Mouse (Mus musculus) retina, postnatal 7 days (tissue): ENCODE results near the gene Rasgrf2.
"Not testable (repeated sequence)": the region's sequence is repeated elsewhere in the genome, so short reads cannot be mapped to it uniquely, and the experiment has no call there.

Source experiments
- DNase-seq: peaks from one replicate; pipeline ENCODE4 v3.0.0-alpha.2; 2012; ENCODE audit warnings: low read depth, low spot score

Gene Rasgrf2

DNA sequence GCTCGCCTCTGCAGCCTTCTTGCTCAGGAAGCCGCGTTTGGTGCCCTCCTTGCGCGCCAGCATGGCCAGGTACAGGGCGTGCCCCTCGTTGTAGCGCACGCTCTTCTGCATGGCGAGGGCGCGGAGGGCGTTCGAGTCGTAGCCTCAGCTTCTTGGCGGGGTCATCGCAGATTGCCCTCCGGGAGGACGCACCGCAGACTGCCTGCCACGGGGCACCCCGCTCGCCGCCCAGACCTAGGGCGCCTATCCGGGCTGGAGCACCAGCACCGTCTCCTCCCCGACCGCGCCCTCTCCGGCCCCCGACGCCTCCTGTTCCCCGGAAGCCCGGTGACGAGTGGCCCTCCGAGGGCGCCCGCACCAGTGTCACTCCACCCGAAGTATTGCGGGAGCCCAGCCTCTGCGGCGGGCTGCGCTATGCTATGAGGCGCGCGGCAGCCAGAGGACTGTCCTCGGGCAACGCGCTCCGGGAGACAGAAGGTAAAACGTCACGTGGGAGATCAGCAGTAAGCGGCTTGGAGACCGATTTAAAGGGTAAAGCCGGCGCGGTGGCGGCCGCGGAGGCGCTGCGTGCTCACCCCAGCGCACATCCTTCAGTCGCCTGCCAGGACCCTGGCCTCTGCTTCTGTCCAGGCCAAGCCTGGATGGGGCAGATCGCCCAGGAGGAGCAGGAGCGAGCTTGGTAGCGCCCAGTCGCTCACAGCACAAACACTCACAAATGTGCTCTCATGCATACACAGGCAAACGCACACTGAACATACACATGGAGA is at the start of gene Rasgrf2:
TSS of gene Rasgrf2 (minus strand) at position 273 of the 767 bp plus-strand sequence.
- DNase-seq, result peak; percentile 85

DNA sequence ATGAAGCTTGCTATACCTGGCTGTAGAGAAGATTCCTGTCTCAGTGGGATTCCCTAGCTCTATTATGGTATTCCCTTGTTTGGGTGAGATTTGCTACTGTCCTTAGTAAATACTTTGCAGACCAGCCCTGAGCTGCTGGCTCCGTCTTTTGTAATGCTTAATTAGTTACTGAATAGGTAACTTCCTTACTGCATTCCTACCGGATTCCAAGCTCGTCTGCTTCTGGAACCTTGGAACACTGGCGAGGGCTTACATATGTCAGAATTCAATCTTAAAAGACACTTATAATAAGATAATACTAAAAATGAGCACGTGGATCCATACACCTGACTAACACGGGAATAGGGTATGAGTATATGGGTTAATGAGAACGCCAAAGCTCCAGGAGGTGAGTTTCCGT is 41.2 kb upstream of the Rasgrf2 start:
- not testable (repeated sequence) for DNase-seq

DNA sequence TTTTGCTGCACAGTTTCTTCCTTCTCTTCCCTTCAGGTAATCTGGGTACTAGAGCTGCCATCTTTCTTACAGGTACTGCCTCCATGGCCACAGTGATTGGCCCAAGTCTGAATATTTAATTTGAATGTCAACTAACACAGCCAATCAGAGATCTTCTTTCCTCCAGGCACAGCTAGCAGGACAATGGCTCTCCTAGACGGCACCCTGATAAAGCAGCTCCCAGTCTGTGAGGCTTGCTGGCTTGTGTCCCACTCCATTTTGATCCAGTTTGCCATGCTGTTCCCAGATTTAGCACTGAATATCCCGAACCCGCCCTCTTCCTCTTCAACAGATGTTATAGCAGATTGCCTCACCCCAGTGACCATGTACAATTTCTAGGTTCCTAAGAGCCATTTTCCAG is 19.1 kb upstream of the Rasgrf2 start:
- no peak for DNase-seq

DNA sequence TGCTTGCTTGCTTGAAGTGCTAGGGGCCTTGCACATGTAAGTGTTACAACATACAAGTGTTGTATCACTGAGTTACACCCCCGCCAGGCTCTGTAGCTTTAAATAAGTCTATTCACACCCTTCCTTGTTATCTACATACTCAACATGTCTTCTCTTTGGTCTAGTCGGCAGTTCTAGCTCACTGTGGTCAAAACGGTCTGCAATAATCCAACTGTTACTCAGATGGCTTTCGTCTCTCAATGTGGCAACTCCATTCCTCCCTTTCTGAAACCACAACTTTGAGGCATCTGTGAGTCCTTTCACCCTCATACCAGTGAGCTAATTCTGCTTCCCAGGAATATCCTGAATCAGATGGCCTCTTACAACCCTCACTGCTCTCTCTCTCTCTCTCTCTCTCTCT is 17.4 kb upstream of the Rasgrf2 start:
- no peak for DNase-seq

DNA sequence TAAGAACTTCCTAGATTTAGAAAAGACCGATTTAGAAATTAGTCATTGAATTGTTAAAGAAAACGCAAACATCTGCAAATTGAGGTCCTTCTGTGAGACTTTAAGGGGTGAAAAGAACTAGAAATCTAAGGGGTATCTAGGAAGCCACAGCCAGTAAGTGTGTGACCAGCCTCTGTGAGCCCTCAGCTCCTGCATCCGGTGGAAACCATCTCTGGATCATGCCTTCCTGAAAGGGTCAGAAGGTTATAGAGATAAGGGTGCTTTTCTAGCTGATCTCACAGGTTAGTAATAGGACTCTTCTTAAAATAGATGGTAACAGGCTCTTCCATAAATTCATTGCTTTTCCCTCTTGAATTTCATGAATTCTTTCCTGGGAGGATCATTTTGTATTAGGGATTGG is 3.3 kb upstream of the Rasgrf2 start:
- no peak for DNase-seq

DNA sequence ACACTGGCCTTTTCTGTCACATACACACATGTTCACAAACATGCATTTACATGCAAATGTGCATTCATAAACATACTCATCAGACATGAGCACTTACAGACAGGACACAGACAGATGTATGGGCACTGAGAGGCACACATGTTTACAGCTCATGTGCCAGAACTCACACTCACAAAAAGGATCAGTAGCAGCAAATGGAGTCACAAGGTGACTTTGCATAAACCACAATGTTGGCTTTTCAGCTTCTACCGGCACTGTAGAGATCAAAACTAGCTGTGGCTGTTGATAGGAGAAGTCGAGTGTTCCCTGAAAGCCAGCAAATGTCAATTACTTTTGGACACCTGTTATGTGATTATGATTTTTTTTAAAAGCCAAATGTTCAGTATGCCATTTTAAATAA is 1.1 kb upstream of the Rasgrf2 start:
- DNase-seq, result no peak

DNA sequence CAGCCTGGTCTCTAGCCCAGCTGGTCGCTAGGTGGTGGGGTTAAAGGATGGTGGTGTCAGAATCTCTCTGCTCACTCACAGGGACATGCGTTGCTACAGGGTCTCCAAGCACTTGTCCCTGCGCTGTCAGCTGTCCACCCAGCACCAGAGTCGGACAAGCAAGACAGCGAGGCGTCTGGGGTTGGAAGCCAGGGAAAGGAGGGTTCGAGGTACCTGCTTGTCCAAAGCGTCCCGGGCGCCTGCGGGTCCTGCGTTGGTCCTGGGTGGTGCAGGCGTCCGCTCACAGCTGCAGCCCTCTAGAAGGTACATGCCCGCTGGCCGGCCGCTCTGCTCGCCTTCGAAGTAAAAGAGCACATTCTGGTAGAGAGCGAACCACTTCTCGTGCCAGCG is 467 bp downstream of the Rasgrf2 start:
- peak; percentile 9 for DNase-seq

DNA sequence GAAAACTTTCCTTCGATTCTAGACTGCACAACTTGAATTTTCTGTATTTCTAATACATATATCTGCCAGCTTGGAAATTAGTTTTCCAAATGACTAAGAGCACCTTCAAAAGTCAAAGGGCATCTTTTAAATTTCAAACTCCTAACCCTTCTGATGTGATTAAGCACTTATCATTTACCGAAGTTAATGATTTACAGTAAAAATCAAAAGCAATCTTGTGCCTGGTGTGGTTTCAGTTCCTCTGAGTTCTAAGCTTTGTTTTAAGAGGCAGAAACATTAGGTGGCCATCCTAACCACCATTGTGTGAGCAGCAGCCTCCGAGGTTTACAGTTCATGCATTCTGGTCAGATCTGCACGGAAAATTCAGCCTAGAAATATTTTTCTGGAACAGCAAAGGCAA is 1.6 kb downstream of the Rasgrf2 start:
- DNase-seq, result no peak

DNA sequence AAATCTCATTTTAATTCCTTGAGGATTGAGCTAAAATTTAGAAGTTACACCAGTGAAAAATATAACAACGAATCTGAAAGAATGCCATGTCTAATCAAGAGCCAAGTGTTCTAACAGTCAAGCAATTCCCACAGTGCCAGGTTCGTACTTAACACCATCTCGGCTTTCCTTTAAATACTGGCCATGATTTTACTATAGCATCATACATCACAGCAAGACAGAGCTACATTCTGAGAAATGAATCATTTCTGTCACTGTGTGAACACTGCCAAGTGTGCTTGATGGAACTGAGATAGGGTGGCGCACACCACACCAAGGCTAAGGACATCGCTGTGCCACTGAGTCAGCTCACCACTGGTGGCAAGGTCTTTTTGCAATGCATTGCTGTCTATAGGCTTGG is 5.6 kb downstream of the Rasgrf2 start:
- DNase-seq, result no peak

DNA sequence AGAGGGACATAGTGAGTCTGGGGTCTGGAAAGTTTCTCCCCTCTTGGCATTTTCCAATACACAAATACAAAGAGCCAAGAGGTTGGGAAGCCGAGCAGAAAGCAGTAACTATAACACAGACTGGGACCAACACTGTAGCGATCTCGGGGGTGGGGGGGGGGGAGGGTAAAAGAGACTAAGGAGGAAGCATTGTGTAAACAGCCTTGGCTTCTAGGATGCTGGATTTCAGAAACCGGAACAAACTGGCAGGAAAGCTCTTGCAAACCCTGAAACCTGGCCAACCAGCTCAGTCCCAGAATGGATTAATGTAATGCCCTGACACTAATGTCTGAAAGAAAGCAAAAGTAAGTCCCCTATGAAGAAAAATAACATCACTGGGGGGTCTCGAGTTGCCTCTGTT is 11.8 kb downstream of the Rasgrf2 start:
- no peak for DNase-seq

DNA sequence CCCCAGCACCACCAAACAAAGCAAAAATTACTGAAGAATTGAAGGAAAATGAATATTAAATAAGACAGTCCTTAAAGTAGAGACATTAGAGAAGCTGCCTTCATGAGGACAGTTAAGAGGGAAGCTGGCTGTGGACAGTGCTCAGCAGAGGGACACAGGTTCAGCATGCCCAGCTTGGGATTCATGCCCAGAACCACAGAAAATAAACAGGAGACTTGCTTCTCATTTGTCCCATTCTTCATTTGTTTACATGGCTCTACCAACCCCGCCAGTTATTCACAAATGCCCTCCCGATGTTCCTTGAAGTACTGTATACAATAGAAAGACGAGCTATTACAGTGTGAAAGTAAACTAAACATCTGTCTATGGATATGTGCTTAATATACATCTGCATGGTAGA is 17.4 kb downstream of the Rasgrf2 start:
- DNase-seq, result no peak

DNA sequence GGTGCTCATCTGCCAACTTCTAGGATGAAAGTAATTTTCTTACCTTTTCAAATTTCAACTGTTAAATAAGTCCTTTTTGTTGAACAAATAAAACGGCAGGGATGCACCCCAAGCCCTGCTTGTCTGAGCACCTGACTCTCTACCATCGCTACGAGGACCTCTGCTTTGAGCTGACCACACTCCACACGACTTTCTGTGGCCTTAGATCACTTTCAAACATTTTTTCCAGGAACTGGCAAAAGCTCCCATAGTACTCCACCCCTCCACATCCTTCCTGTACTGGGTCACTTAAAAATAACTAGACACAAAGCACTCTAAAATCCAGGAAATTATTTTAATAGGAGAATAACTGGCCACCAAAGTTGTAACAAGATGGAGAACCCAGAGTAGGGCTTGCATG is 23.2 kb downstream of the Rasgrf2 start:
- no peak for DNase-seq

DNA sequence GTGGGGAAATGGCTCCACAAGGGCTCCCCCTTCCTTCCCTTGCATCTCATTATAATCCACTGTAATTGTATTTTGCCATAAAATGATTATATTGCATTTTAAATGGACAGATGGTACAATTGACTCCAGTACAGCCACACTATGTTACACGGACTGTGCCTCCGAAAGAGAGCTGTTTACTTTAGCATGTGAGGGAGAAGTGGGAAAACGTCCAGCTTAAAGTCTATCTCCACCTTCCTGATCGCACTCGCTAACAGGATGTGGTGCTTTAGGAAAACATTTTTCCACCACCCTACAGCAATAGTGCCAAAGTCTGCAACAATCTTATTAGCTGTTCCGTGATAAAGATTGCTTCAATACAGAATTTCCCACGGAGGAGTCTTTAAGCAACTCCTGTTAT is 27.2 kb downstream of the Rasgrf2 start:
- no peak for DNase-seq

DNA sequence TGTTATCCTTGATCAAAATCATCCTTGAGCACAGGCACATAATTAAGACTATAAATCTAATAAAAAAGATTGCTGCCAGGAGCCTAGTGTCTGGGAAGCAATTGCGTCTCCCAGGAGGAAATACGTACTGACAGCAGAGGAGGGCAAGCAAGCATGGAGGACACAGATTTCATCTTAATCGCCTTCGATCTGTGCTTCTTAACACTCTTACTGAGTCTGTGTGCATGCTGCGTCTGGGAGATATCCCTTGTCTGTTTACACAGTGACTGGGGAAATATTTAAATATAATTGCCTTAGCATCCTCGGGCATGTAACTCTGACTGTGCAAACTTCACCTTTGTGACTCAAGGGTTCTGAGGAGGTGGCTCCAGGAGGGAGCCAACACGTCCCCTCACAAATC is 33.0 kb downstream of the Rasgrf2 start:
- DNase-seq, result no peak

DNA sequence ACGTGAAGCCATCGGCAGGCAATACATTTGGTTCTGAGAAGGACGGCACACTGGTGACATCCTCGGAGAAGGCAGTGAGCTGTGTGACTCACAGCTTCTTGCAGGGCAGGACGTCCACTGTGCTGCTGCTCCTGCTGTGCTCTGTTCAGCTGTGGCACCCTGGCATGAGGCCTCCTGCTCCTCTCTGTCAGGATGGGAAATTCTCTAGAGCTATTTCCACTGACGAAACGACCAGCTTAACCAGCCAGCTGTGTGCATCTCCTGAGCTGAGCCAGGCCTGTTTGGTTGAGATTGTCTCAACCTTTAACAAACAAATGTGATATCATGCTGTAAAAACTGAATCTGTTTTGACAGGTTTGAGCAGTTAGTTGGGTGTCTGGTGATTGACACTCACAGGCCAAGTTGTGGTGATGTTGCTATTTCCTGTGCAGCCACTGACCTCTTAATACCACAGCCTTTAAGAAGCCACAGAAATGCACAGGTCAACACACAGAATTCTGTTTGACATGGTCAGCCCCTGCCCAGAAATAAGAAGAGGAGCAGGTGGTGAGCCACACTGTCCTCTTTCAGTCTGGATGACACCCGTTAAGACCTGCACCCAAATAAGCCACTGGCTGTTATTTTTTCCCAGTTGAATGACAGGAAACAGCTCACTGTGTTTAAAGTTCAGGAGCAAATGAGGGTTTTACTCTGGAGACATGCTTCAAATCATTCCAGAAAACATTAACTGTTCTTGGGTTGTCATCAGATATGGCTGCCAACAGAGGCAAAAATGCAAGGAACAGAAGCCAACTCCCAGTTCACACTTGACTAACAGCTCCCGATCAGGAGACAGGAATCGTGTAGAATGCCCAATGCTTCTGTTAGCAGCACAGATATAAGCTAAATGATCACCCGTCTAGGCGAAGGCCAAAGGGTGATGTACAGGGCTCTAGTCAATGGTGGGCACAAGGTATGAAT is 36.0 kb downstream of the Rasgrf2 start:
- no peak for DNase-seq

DNA sequence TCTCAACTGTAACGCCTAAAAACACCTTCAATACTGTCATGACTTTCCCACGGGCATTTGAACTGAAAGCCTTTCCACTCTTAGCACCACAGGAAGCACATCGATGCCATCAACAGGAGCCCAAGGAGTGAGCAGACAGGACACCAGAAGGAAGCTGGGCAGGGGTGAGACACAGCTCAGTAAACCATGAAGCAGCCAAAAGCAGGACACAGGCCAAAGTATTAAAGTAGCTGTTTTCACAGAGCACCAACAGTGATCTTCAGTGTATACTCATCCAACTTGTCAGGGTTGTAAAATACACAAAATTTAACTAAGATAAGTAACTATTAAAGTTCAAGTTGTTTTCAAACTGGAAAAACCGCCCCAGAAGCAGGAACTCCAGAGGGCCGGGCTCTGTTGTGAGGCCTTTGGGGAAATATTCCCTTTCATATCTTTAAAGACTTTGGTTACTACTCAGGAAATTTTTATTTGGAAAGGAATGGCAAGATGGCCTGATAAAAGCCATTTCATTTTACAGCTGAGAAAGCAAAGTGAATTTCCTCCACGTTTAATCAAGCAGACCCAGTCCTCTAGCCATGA is 37.7 kb downstream of the Rasgrf2 start:
- DNase-seq, result no peak

DNA sequence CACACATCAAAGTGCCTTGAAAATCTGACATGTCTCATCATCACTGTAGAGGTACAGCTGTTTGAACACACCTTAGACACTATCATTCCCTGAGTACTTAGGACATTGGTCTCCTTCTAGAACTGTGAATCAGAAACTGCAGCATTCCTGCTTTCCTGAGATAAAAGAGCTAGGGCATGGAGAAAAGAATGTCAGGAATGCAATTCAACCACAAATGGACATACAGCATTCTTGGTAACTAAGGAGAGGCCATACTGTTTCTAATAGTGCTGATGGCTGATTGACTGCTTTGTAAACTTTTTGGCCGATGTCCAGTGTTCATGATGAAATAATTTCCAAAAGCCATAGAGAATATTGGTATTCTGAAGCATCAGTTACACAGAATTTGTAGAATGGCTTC is 58.3 kb downstream of the Rasgrf2 start:
- no peak for DNase-seq

DNA sequence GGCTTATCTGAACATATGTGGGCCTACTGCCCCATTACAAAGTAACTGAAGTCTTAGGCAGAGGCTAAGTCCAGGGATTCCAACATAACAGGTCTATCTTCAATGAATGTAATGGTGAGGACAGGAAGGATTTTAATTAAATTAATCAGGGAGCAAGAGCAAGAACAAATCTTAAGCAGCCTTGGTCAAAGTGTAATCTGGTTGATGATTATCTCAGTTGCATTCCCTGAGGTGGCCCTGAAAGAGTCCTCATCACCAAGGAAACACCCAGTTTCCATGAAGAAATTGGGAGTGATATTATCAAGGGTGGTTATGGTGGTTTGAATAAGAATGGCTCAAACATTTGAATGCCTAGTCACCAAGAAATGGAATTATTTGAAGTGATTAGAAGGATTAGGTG is 62.8 kb downstream of the Rasgrf2 start:
- DNase-seq, result no peak

DNA sequence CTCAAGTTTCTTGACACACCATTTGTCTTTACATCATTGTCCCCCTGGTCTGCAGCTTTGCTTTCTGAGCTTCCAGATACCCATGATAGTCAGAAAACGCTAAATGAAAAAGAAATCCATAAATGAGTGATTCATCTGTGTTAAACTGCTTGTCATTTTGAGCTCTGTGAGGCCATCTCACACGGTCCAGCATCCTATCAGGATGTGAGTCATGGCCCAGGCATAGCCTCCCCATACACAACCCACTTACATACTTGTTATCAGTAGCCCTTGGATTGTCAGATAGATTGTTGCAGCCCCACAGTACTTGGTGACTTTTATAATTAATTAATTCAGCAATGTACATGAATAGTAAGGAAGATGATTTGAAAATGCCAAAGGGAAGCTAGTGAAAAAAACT is 63.6 kb downstream of the Rasgrf2 start:
- DNase-seq, result no peak

DNA sequence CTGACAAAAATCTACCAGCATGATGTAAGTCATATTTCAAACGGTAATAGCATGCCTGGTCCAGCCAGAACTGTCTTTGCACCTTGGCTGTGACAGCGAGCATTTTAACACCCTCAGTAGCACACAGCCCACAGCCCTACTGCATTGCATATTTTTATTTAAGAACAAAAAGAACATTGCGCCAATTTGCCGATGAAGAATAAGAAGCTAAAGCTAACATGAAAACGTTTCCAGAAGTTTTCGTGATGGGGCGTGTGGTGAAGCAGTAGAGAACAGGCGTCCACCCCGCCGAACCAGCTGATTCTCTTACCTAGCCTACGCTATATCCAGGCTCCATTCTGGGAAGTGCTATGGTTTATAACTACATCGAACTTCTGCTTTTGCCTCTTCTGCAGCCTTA is 77.7 kb downstream of the Rasgrf2 start:
- DNase-seq, result no peak

DNA sequence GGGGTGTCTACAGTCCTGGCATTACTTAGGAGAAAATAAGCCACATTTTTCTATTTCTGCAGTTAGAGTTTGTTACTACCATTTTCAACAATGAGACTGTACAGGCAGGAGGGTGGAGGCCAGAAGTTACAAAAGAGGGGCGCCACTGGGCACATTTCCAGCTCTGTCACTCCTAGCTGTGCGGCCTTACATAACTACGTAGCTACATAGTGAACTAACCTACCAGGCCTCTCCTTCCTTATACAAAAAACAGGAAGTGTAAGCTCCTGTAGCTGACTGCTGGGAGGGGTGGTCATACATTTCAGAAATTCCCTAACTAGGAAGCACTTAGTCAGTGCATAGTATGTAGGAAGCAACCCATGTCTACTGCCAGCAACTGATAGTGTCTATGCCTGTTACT is 78.5 kb downstream of the Rasgrf2 start:
- no peak for DNase-seq

DNA sequence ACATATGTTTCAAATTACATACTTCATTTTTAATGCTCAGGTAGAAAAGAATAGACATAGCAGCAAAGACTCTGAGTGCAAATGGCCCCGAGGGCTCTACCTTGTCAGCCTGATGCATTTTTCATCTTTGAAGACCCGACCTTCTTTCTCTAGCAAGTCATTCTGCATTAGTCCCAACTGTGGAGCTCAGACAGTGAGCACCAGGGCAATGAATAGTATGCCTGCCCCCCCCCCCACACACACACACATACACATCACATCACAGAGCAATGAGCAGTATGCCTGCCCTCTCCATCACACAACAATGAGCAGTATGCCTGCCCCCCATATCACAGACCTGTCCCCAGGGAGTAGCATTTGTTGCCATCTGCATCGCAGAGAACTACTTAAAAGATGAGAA is 80.2 kb downstream of the Rasgrf2 start:
- no peak for DNase-seq
